Mouse (Mus musculus) lung, embryonic 16.5 days (tissue): ENCODE results near the gene Fbxo42. TPM values are rescaled to one million over a fixed set of nuclear protein-coding genes. Genes with fewer than 3 reads are reported as not detected.

Source experiments
- ATAC-seq: fragments of 200-750 bp; cut with Nextera tagmentation; 2 replicates; pipeline ENCODE4 v1.8.0; 2017; ENCODE audit warnings: low read depth, mild to moderate bottlenecking, moderate library complexity
- H3K27ac ChIP-seq: fragments of 300-500 bp; sonication (generic); 2 replicates; pipeline ENCODE4 v1.5.1; 2014; ENCODE audit warnings: mild to moderate bottlenecking, control low read depth, low read length
- H3K27me3 ChIP-seq: fragments of 300-500 bp; sonication (generic); 2 replicates; pipeline ENCODE4 v1.6.1; 2014; ENCODE audit warnings: low read depth, low read length, mixed read lengths; ENCODE audit not compliant: control insufficient read depth, insufficient read depth
- H3K36me3 ChIP-seq: fragments of 300-500 bp; sonication (generic); 2 replicates; pipeline ENCODE4 v1.6.1; 2014; ENCODE audit warnings: low read length; ENCODE audit not compliant: control insufficient read depth, insufficient read depth
- H3K4me1 ChIP-seq: fragments of 300-500 bp; sonication (generic); replicated peaks from 2 replicates; pipeline ENCODE4 v1.6.1; 2014; ENCODE audit warnings: low read length, mixed read lengths; ENCODE audit not compliant: control insufficient read depth, insufficient read depth
- H3K4me2 ChIP-seq: fragments of 300-500 bp; sonication (generic); 2 replicates; pipeline ENCODE4 v1.6.1; 2014; ENCODE audit warnings: low read depth, low read length, control low read depth
- H3K4me3 ChIP-seq: fragments of 300-500 bp; sonication (generic); 2 replicates; pipeline ENCODE4 v1.5.1; 2014; ENCODE audit warnings: mild to moderate bottlenecking, low read length, control low read depth
- H3K9ac ChIP-seq: fragments of 300-500 bp; sonication (generic); 2 replicates; pipeline ENCODE4 v1.6.1; 2014; ENCODE audit warnings: low read length, control low read depth
- H3K9me3 ChIP-seq: fragments of 300-500 bp; sonication (generic); 2 replicates; pipeline ENCODE4 v1.6.1; 2016; ENCODE audit warnings: low read length; ENCODE audit not compliant: control insufficient read depth
- WGBS: fragments of 180-500 bp; shearing (Covaris S2); extraction: QIAGEN DNeasy Blood & Tissue Kit; methylation state at CpG from one replicate; pipeline ENCODE4 v1.1.7; 2014; 5-methylcytosine and 5-hydroxymethylcytosine counted together
- polyA plus RNA-seq: library from polyadenylated mRNA; unstranded; fragments of >200 nt; fragmentation: Nextera tagmentation; extraction: Ambion mirVana; gene quantifications from 2 replicates; pipeline ENCODE4 v1.2.1, GENCODE M21; 2015

Gene Fbxo42
- polyA plus RNA-seq, 1 experiment from 2014 or later = 21.1 TPM

- Histone ChIP-seq H3K4me3 (no peak overlapping the region), H3K27me3 (no peaks in the 10 kb centered on the region), H3K36me3 (peaks cover 42% of the 10 kb centered on the region), H3K27ac (peak overlapping the region; percentile 7; the same call in 1 of the 2 replicates), H3K9me3 (no peaks in the 10 kb centered on the region), H3K4me1 (peaks cover 9% of the 10 kb centered on the region), H3K9ac (no peak overlapping the region), H3K4me2 (no peak overlapping the region)
- no peak for ATAC-seq
- WGBS = 81% methylated on average over 8 of the region's 8 CpGs
Measured at GRCm38 (mm10) chr4:141115398-141115797, 32.3 kb upstream of the Fbxo42 start.

- no peak for ATAC-seq
- Histone ChIP-seq H3K36me3 (peaks cover 25% of the 10 kb centered on the region), H3K4me2 (no peak overlapping the region), H3K27me3 (no peaks in the 10 kb centered on the region), H3K9ac (no peak overlapping the region), H3K9me3 (no peaks in the 10 kb centered on the region), H3K27ac (no peak overlapping the region), H3K4me3 (no peak overlapping the region), H3K4me1 (peaks cover 18% of the 10 kb centered on the region)
- WGBS = 59% methylated on average over 4 of the region's 4 CpGs
Measured at GRCm38 (mm10) chr4:141118691-141119090, 29.0 kb upstream of the Fbxo42 start.

- no peak overlapping the region for H3K4me3 ChIP-seq
- H3K27me3 ChIP-seq = no peaks in the 10 kb centered on the region
- peak; percentile 57; the same call in 1 of the 2 replicates for ATAC-seq
- H3K9ac ChIP-seq = no peak overlapping the region
- H3K27ac ChIP-seq = no peak overlapping the region
- no peaks in the 10 kb centered on the region for H3K9me3 ChIP-seq
- H3K4me1 ChIP-seq = peaks cover 11% of the 10 kb centered on the region; the same call in 1 of the 2 replicates
- no peak overlapping the region for H3K4me2 ChIP-seq
- WGBS = 20% methylated on average over 11 of the region's 11 CpGs
- peaks cover 20% of the 10 kb centered on the region for H3K36me3 ChIP-seq
Measured at GRCm38 (mm10) chr4:141120700-141121099, 27.0 kb upstream of the Fbxo42 start.

- H3K4me3 ChIP-seq = no peak overlapping the region
- WGBS = 65% methylated on average over 7 of the region's 7 CpGs
- ATAC-seq = no peak
- no peaks in the 10 kb centered on the region for H3K27me3 ChIP-seq
- H3K4me2 ChIP-seq = no peak overlapping the region
- peaks cover 5% of the 10 kb centered on the region for H3K36me3 ChIP-seq
- H3K9ac ChIP-seq = no peak overlapping the region
- H3K4me1 ChIP-seq = peaks cover 14% of the 10 kb centered on the region; the same call in 1 of the 2 replicates
- no peaks in the 10 kb centered on the region for H3K9me3 ChIP-seq
- no peak overlapping the region for H3K27ac ChIP-seq
Measured at GRCm38 (mm10) chr4:141122663-141123062, 25.1 kb upstream of the Fbxo42 start.

GRCm38 (mm10) chr4:141123065-141123464 is 24.6 kb upstream of the Fbxo42 start:
- H3K27me3 ChIP-seq = no peaks in the 10 kb centered on the region
- no peak overlapping the region for H3K4me2 ChIP-seq
- no peaks in the 10 kb centered on the region for H3K9me3 ChIP-seq
- no peak for ATAC-seq
- H3K4me3 ChIP-seq = no peak overlapping the region
- no peak overlapping the region for H3K27ac ChIP-seq
- no peak overlapping the region for H3K9ac ChIP-seq
- H3K4me1 ChIP-seq = peaks cover 14% of the 10 kb centered on the region; the same call in 1 of the 2 replicates
- H3K36me3 ChIP-seq = peaks cover 4% of the 10 kb centered on the region
- WGBS = 15% methylated on average over 1 of the region's 1 CpGs

GRCm38 (mm10) chr4:141129190-141129710 is 18.5 kb upstream of the Fbxo42 start:
- H3K9me3 ChIP-seq = no peaks in the 10 kb centered on the region
- H3K27ac ChIP-seq = peak overlapping the region; percentile 67
- peak; percentile 15; the same call in 1 of the 2 replicates for ATAC-seq
- H3K9ac ChIP-seq = no peak overlapping the region; the same call in 1 of the 2 replicates
- H3K4me2 ChIP-seq = no peak overlapping the region
- H3K4me1 ChIP-seq = peaks cover 48% of the 10 kb centered on the region
- H3K27me3 ChIP-seq = no peaks in the 10 kb centered on the region
- WGBS = 39% methylated on average over 6 of the region's 6 CpGs
- no peak overlapping the region for H3K4me3 ChIP-seq
- H3K36me3 ChIP-seq = no peaks in the 10 kb centered on the region

GRCm38 (mm10) chr4:141130704-141131342 is 16.9 kb upstream of the Fbxo42 start:
- ATAC-seq = 0 out of 2 replicates have a peak, but pooled peaks have one; percentile 2
- H3K4me3 ChIP-seq = no peak overlapping the region
- no peaks in the 10 kb centered on the region for H3K9me3 ChIP-seq
- H3K9ac ChIP-seq = peak overlapping the region; percentile 27
- WGBS = 56% methylated on average over 6 of the region's 6 CpGs
- peak overlapping the region; percentile 97 for H3K27ac ChIP-seq
- H3K27me3 ChIP-seq = no peaks in the 10 kb centered on the region
- H3K36me3 ChIP-seq = no peaks in the 10 kb centered on the region
- peaks cover 60% of the 10 kb centered on the region for H3K4me1 ChIP-seq
- H3K4me2 ChIP-seq = no peak overlapping the region

- Histone ChIP-seq H3K27ac (peak overlapping the region; percentile 97), H3K9me3 (no peaks in the 10 kb centered on the region), H3K27me3 (no peaks in the 10 kb centered on the region), H3K4me3 (no peak overlapping the region), H3K36me3 (no peaks in the 10 kb centered on the region), H3K4me2 (peak overlapping the region; percentile 38), H3K4me1 (peaks cover 65% of the 10 kb centered on the region), H3K9ac (peak overlapping the region; percentile 43)
- ATAC-seq = peak; percentile 81
- 31% methylated on average over 5 of the region's 5 CpGs for WGBS
Measured at GRCm38 (mm10) chr4:141131531-141132061, 16.1 kb upstream of the Fbxo42 start.

- WGBS = 31% methylated on average over 8 of the region's 8 CpGs
- H3K36me3 ChIP-seq = no peaks in the 10 kb centered on the region
- ATAC-seq = no peak
- no peaks in the 10 kb centered on the region for H3K27me3 ChIP-seq
- peaks cover 70% of the 10 kb centered on the region for H3K4me1 ChIP-seq
- peak overlapping the region; percentile 38 for H3K4me2 ChIP-seq
- no peak overlapping the region for H3K4me3 ChIP-seq
- H3K9ac ChIP-seq = peak overlapping the region; percentile 43
- H3K9me3 ChIP-seq = no peaks in the 10 kb centered on the region
- peak overlapping the region; percentile 97 for H3K27ac ChIP-seq
Measured at GRCm38 (mm10) chr4:141132191-141132590, 15.5 kb upstream of the Fbxo42 start.
